Mouse (Mus musculus): ENCODE results near the gene Kcns3.

Gene Kcns3

GRCm38 (mm10) chr12:11151015-11151414 is at the start of gene Kcns3:
Gene Kcns3 (minus strand): TSS chr12:11151056.
- DNase-seq, result no peak

GRCm38 (mm10) chr12:11198551-11198950 is 47.7 kb upstream of the Kcns3 start:
- no peak for DNase-seq

GRCm38 (mm10) chr12:11198026-11198425 is 47.2 kb upstream of the Kcns3 start:
- DNase-seq, result no peak

GRCm38 (mm10) chr12:11196830-11197229 is 46.0 kb upstream of the Kcns3 start:
- no peak for DNase-seq

GRCm38 (mm10) chr12:11196142-11196597 is 45.3 kb upstream of the Kcns3 start:
- peak; percentile 53 to 59 for DNase-seq

GRCm38 (mm10) chr12:11195031-11195430 is 44.2 kb upstream of the Kcns3 start:
- DNase-seq, result no peak

- peak; percentile 43 to 50 for DNase-seq
Observed at GRCm38 (mm10) chr12:11178486-11179154, 27.8 kb upstream of the Kcns3 start.

- DNase-seq, result no peak
Observed at GRCm38 (mm10) chr12:11177408-11178394, 26.8 kb upstream of the Kcns3 start.

- no peak for DNase-seq
Observed at GRCm38 (mm10) chr12:11158670-11159069, 7.8 kb upstream of the Kcns3 start.

GRCm38 (mm10) chr12:11155123-11155522 is 4.3 kb upstream of the Kcns3 start:
- DNase-seq, result no peak

GRCm38 (mm10) chr12:11153587-11153986 is 2.7 kb upstream of the Kcns3 start:
- DNase-seq, result no peak

- peak in 1 of 2 experiments; percentile 1 for DNase-seq
Observed at GRCm38 (mm10) chr12:11150192-11150935, 492 bp downstream of the Kcns3 start.

GRCm38 (mm10) chr12:11149421-11150191 is 1.2 kb downstream of the Kcns3 start:
- DNase-seq, result peak in 1 of 2 experiments; percentile 1

GRCm38 (mm10) chr12:11149121-11149420 is 1.8 kb downstream of the Kcns3 start:
- no peak for DNase-seq

GRCm38 (mm10) chr12:11144894-11145293 is 6.0 kb downstream of the Kcns3 start:
- no peak for DNase-seq

GRCm38 (mm10) chr12:11132418-11132817 is 18.4 kb downstream of the Kcns3 start:
- no peak for DNase-seq

GRCm38 (mm10) chr12:11129188-11129587 is 21.7 kb downstream of the Kcns3 start:
- DNase-seq, result no peak

GRCm38 (mm10) chr12:11126186-11126759 is 24.6 kb downstream of the Kcns3 start:
- no peak for DNase-seq

GRCm38 (mm10) chr12:11101565-11101964 is 49.3 kb downstream of the Kcns3 start:
- no peak for DNase-seq

- no peak for DNase-seq
Observed at GRCm38 (mm10) chr12:11088626-11089372, 62.1 kb downstream of the Kcns3 start.

- no peak for DNase-seq
Observed at GRCm38 (mm10) chr12:11086866-11087265, 64.0 kb downstream of the Kcns3 start.
